Mouse (Mus musculus): ENCODE measurements around the gene Limk2.

GRCm38 (mm10) chr11:3390789-3391188, 18.2 kb downstream of the Limk2 start:
- no peak for TF ChIP-seq MAFK (IDR thresholded peaks at IDR 0.05; ENCODE audit: insufficient read depth, low read depth, low read length)
- TF ChIP-seq ZC3H11A (IDR thresholded peaks at IDR 0.05; ENCODE audit: borderline replicate concordance, low read depth, low read length) = no peak
- no peak for TF ChIP-seq HCFC1 (IDR thresholded peaks at IDR 0.05; ENCODE audit: borderline replicate concordance, insufficient read depth, low read length)
- TF ChIP-seq ZNF384 (IDR thresholded peaks at IDR 0.05; ENCODE audit: low read depth, low read length) = no peak
